30 mouse cellular contexts compared by ENCODE assay signal in the genomic region with DNA sequence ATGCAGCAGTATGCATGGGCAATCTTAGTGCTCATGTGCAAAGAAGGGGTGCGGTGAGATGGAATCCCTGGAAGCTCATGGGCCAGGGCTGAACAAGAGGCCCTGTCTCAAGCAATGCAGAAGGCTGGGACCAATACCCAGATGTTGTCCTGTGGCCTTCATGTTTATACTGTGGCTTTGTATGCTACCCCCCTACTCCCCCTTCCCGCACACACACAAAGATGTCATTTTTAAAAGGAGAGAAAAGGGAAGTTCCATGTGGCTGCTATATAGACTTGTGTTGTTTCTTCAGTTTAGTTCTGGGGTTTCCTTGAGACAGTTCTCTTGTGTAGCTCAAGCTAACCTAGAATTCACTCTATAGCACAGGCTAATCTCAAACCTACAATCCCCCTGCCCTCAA. TPM values are rescaled to one million over a fixed set of nuclear protein-coding genes. Genes with fewer than 3 reads are reported as not detected.
"Had no signal": no experiment of that assay in that cellular context is flagged by ENCODE, and none has a peak within 500 bp of the region (broad histone marks: within the 10 kb centered on the region; RNA-seq: fewer than 3 reads in every experiment).

No protein-coding gene starts in this region.

- H3K27me3 ChIP-seq: heart, embryonic 13.5 days; heart, embryonic 15.5 days; hindbrain, embryonic 12.5 days; intestine, embryonic 15.5 days; limb, embryonic 13.5 days; limb, embryonic 15.5 days; liver, embryonic 12.5 days had no signal

- H3K9me3 ChIP-seq: heart, embryonic 13.5 days; heart, embryonic 15.5 days; hindbrain, embryonic 10.5 days; hindbrain, embryonic 12.5 days; intestine, embryonic 15.5 days; limb, embryonic 15.5 days; liver, embryonic 12.5 days had no signal

- H3K27ac ChIP-seq: gastrocnemius, adult 2 months; heart, embryonic 13.5 days; heart, embryonic 15.5 days; hindbrain, embryonic 10.5 days; hindbrain, embryonic 12.5 days; hindbrain, embryonic 14.5 days; intestine, embryonic 15.5 days; layer of hippocampus, adult 2 months; left cerebral cortex, adult 2 months; limb, embryonic 13.5 days; limb, embryonic 15.5 days; liver, embryonic 12.5 days; liver, embryonic 14.5 days had no signal

- ATAC-seq: hindbrain, embryonic 16.5 days; inflammation-experienced regulatory T-cells, adult 6 months; intestine, embryonic 15.5 days; intestine, postnatal 0 days; liver, embryonic 12.5 days had no signal

- H3K4me3 ChIP-seq: gastrocnemius, adult 2 months; heart, embryonic 13.5 days; heart, embryonic 15.5 days; hindbrain, embryonic 10.5 days; hindbrain, embryonic 12.5 days; intestine, embryonic 15.5 days; layer of hippocampus, adult 2 months; left cerebral cortex, adult 2 months; limb, embryonic 13.5 days; limb, embryonic 15.5 days; liver, embryonic 12.5 days had no signal

- H3K4me1 ChIP-seq: heart, embryonic 13.5 days; heart, embryonic 15.5 days; hindbrain, embryonic 10.5 days; hindbrain, embryonic 12.5 days; intestine, embryonic 15.5 days; limb, embryonic 13.5 days; limb, embryonic 15.5 days; liver, embryonic 12.5 days had no signal

- H3K4me2 ChIP-seq: heart, embryonic 11.5 days; heart, embryonic 13.5 days; heart, embryonic 15.5 days; hindbrain, embryonic 12.5 days; hindbrain, embryonic 14.5 days; intestine, embryonic 15.5 days; limb, embryonic 13.5 days; limb, embryonic 15.5 days; liver, embryonic 12.5 days had no signal

- DNase-seq: gastrocnemius, adult 2 months; gastrocnemius, postnatal 10 days; gastrocnemius, postnatal 25 days; heart, adult 18-20 months; heart, postnatal 14 days; heart, postnatal 36 days; kidney, adult 18-20 months; kidney, adult 8-10 months; kidney, postnatal 10 days; kidney, postnatal 25 days; kidney, postnatal 4 days; left cerebral cortex, postnatal 4 days had no signal

- H3K36me3 ChIP-seq: intestine, embryonic 15.5 days; liver, embryonic 12.5 days had no signal

- H3K9ac ChIP-seq: heart, embryonic 13.5 days; heart, embryonic 15.5 days; hindbrain, embryonic 12.5 days; hindbrain, embryonic 14.5 days; intestine, embryonic 15.5 days; limb, embryonic 13.5 days; limb, embryonic 15.5 days; liver, embryonic 12.5 days; liver, embryonic 14.5 days had no signal

RNA-seq across cellular contexts. Expression of a gene that starts 48.4 kb away (rescaled TPM):
- total RNA-seq: gastrocnemius, adult 2 months; gastrocnemius, postnatal 10 days; gastrocnemius, postnatal 25 days; gastrocnemius, postnatal 4 days; heart, postnatal 36 days; left cerebral cortex, adult 2 months; liver, adult 2 months had no signal
- polyA plus RNA-seq: inflammation-experienced regulatory T-cells, adult 6 months; intestine, postnatal 0 days had no signal
